Mouse (Mus musculus) CD4-positive naive resting alpha-beta T cell, adult 57 days (primary cell): Measurements from ENCODE around the gene Sh2d6. TPM values are rescaled to one million over a fixed set of nuclear protein-coding genes. Genes with fewer than 3 reads are reported as not detected.

ENCODE experiments used
- total RNA-seq: library from RNA; stranded (reverse); gene quantifications from one replicate; pipeline ENCODE4 v1.2.4, GENCODE M21; 2023

Gene Sh2d6
- total RNA-seq: not detected

DNA sequence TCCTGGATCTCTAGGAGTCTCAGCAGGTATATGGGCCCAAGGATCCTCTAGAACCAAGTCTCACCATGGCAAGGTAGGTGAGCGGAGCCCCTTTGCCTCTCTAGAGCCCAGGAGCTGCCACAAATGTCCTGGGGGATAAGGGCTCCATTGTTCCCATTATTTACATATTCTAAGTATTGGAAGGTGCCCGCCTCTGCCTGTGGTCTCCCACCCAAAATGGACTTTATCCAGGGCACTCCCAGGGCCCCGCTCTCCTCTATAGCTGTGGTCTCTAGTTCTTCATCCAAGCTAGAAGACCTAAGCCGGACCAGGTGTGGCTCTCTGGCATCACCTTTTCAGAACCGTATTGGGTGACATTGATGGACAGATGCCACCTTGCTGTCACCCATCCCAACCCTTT, at the start of gene Sh2d6:
Gene Sh2d6, minus strand, starts transcription at position 101 of the 400 bp plus-strand sequence.

GRCm38 (mm10) chr6:72544283-72544987, 22.9 kb upstream of the Sh2d6 start, which contains the start of gene Capg:
Capg (plus strand) TSS chr6:72544391.

Other genes starting within 250 kb of the Sh2d6 start
- not detected for gene Sftpb, start 217.1 kb downstream of the Sh2d6 start, total RNA-seq
- 44.4 TPM for gene Usp39, start 176.5 kb downstream of the Sh2d6 start, total RNA-seq
- gene 0610030E20Rik, start 174.4 kb downstream of the Sh2d6 start, total RNA-seq: 38.2 TPM
- gene Tmem150a, start 166.3 kb downstream of the Sh2d6 start, total RNA-seq: 1.0 TPM
- 73.6 TPM for gene Rnf181, start 154.8 kb downstream of the Sh2d6 start, total RNA-seq
- gene Vamp5, start 141.2 kb downstream of the Sh2d6 start, total RNA-seq: 10.3 TPM
- gene Vamp8, start 131.0 kb downstream of the Sh2d6 start, total RNA-seq: 70.9 TPM
- gene Ggcx, start 107.4 kb downstream of the Sh2d6 start, total RNA-seq: 10.6 TPM
- 248 TPM for gene Mat2a, start 82.1 kb downstream of the Sh2d6 start, total RNA-seq
- 38.6 TPM for gene Capg, start 22.7 kb upstream of the Sh2d6 start, total RNA-seq
- gene Elmod3, start 76.7 kb upstream of the Sh2d6 start, total RNA-seq: 12.1 TPM
- 6.8 TPM for gene Retsat, start 76.8 kb upstream of the Sh2d6 start, total RNA-seq
- 194 TPM for gene Tgoln1, start 95.3 kb upstream of the Sh2d6 start, total RNA-seq